ENCODE assay signal across 23 mouse cellular contexts in genomic region chr1:106362841-106363604, GRCm38 (mm10).
DNase-seq lines count a peak whose midpoint lies in the region; ATAC-seq and TF ChIP-seq lines count a peak whose summit lies in the region.
"Had no signal": no experiment of that assay in that cellular context is flagged by ENCODE, and none has a peak within 500 bp of the region (broad histone marks: within the 10 kb centered on the region; RNA-seq: fewer than 3 reads in every experiment).

No protein-coding gene starts in this region.

- DNase-seq in kidney, adult 11 months, result peak; percentile 30
- no peak for DNase-seq in kidney, postnatal 4 days
- peak; percentile 47 for DNase-seq in midbrain, embryonic 11.5 days (ENCODE audit: low spot score, missing footprints)
- DNase-seq in midbrain, postnatal 0 days (ENCODE audit: low spot score), result no peak
- DNase-seq in spleen, postnatal 10 days (ENCODE audit: low spot score in 2 of 2), result no peak
- no peak for DNase-seq in urinary bladder, postnatal 14 days (ENCODE audit: low spot score)
- DNase-seq: adrenal gland, adult 8-10 months; cerebellum, adult 9-10 months; gastrocnemius, postnatal 14 days; heart, postnatal 36 days; right cerebral cortex, postnatal 14 days; thymus, adult 2 months had no signal

- no peak overlapping the region for H3K4me2 ChIP-seq in midbrain, embryonic 11.5 days
- H3K4me2 ChIP-seq in midbrain, postnatal 0 days (ENCODE audit: low read depth, low read length, poor library complexity, severe bottlenecking), result no peak overlapping the region
- H3K4me2 ChIP-seq in kidney, embryonic 15.5 days, result no peak overlapping the region
- H3K4me2 ChIP-seq: forebrain, embryonic 13.5 days; heart, embryonic 12.5 days; hindbrain, embryonic 15.5 days; liver, embryonic 11.5 days; midbrain, embryonic 15.5 days; neural tube, embryonic 15.5 days; stomach, embryonic 15.5 days had no signal

- H3K27me3 ChIP-seq in midbrain, embryonic 11.5 days (ENCODE audit: control insufficient read depth, insufficient read depth, low read length), result no peaks in the 10 kb centered on the region
- H3K27me3 ChIP-seq in midbrain, postnatal 0 days (ENCODE audit: insufficient read depth, low read length), result no peaks in the 10 kb centered on the region
- no peaks in the 10 kb centered on the region for H3K27me3 ChIP-seq in kidney, embryonic 15.5 days
- H3K27me3 ChIP-seq: forebrain, embryonic 13.5 days; heart, embryonic 12.5 days; hindbrain, embryonic 15.5 days; megakaryocyte, embryonic 14.5 days; midbrain, embryonic 15.5 days; neural tube, embryonic 15.5 days; Patski; stomach, embryonic 15.5 days had no signal

- H3K27ac ChIP-seq in midbrain, embryonic 11.5 days (ENCODE audit: low read depth, low read length), result no peak overlapping the region
- H3K27ac ChIP-seq in midbrain, postnatal 0 days (ENCODE audit: low read depth, low read length), result no peak overlapping the region
- H3K27ac ChIP-seq in kidney, embryonic 15.5 days, result no peak overlapping the region
- H3K27ac ChIP-seq: forebrain, embryonic 13.5 days; hindbrain, embryonic 15.5 days; midbrain, embryonic 15.5 days; neural tube, embryonic 15.5 days; stomach, embryonic 15.5 days had no signal

- H3K9me3 ChIP-seq in midbrain, embryonic 11.5 days (ENCODE audit: control insufficient read depth, low read length), result no peaks in the 10 kb centered on the region
- H3K9me3 ChIP-seq in midbrain, postnatal 0 days (ENCODE audit: low read length), result no peaks in the 10 kb centered on the region
- no peaks in the 10 kb centered on the region for H3K9me3 ChIP-seq in kidney, embryonic 15.5 days (replicated peaks)
- H3K9me3 ChIP-seq: forebrain, embryonic 13.5 days; heart, embryonic 12.5 days; hindbrain, embryonic 15.5 days; megakaryocyte, embryonic 14.5 days; midbrain, embryonic 15.5 days; neural tube, embryonic 15.5 days; stomach, embryonic 15.5 days had no signal

- no peak overlapping the region for H3K4me3 ChIP-seq in midbrain, embryonic 11.5 days (ENCODE audit: low read depth, low read length)
- H3K4me3 ChIP-seq in midbrain, postnatal 0 days (ENCODE audit: low read depth, low read length), result no peak overlapping the region
- no peak overlapping the region for H3K4me3 ChIP-seq in kidney, embryonic 15.5 days (replicated peaks)
- H3K4me3 ChIP-seq: forebrain, embryonic 13.5 days; heart, embryonic 12.5 days; hindbrain, embryonic 15.5 days; megakaryocyte, embryonic 14.5 days; midbrain, embryonic 15.5 days; neural tube, embryonic 15.5 days; stomach, embryonic 15.5 days had no signal

- H3K9ac ChIP-seq in midbrain, embryonic 11.5 days (ENCODE audit: low read length), result no peak overlapping the region
- no peak overlapping the region for H3K9ac ChIP-seq in midbrain, postnatal 0 days (replicated peaks; ENCODE audit: low read length, poor library complexity, severe bottlenecking)
- H3K9ac ChIP-seq in kidney, embryonic 15.5 days, result no peak overlapping the region
- H3K9ac ChIP-seq: forebrain, embryonic 13.5 days; heart, embryonic 12.5 days; hindbrain, embryonic 15.5 days; midbrain, embryonic 15.5 days; neural tube, embryonic 15.5 days; stomach, embryonic 15.5 days had no signal

- H3K36me3 ChIP-seq in midbrain, embryonic 11.5 days (ENCODE audit: control insufficient read depth, insufficient read depth, low read length), result no peaks in the 10 kb centered on the region
- no peaks in the 10 kb centered on the region; the same call in 1 of the 2 replicates for H3K36me3 ChIP-seq in midbrain, postnatal 0 days (ENCODE audit: insufficient read depth, low read length)
- peaks cover 5% of the 10 kb centered on the region; the same call in 1 of the 2 replicates for H3K36me3 ChIP-seq in kidney, embryonic 15.5 days
- H3K36me3 ChIP-seq: midbrain, embryonic 15.5 days; stomach, embryonic 15.5 days had no signal

- no peak for TF ChIP-seq CTCF in midbrain, postnatal 0 days (IDR thresholded peaks at IDR 0.05)

- 96% methylated on average over 3 of the region's 3 CpGs for WGBS in midbrain, embryonic 11.5 days
- whole genome bisulfite sequencing in midbrain, postnatal 0 days, result 94% methylated on average over 3 of the region's 3 CpGs
- WGBS in kidney, embryonic 15.5 days, result 64% methylated on average over 3 of the region's 3 CpGs

- no peak for ATAC-seq in midbrain, embryonic 11.5 days (ENCODE audit: low FRiP score)
- no peak for ATAC-seq in midbrain, postnatal 0 days (ENCODE audit: low FRiP score)
- 0 out of 2 replicates have a peak, but pooled peaks have one; percentile 46 for ATAC-seq in kidney, embryonic 15.5 days (replicated peaks; ENCODE audit: low FRiP score)
- ATAC-seq: forebrain, embryonic 13.5 days; intestine, postnatal 0 days; midbrain, embryonic 15.5 days; Patski had no signal

- H3K4me1 ChIP-seq in midbrain, embryonic 11.5 days (ENCODE audit: control insufficient read depth, insufficient read depth, low read length), result no peaks in the 10 kb centered on the region
- no peaks in the 10 kb centered on the region for H3K4me1 ChIP-seq in midbrain, postnatal 0 days (ENCODE audit: insufficient read depth, low read length)
- H3K4me1 ChIP-seq in kidney, embryonic 15.5 days, result no peaks in the 10 kb centered on the region
- H3K4me1 ChIP-seq: forebrain, embryonic 13.5 days; heart, embryonic 12.5 days; hindbrain, embryonic 15.5 days; midbrain, embryonic 15.5 days; neural tube, embryonic 15.5 days; stomach, embryonic 15.5 days had no signal

Comparison
In these comparisons a context has a peak if more than half of its experiments do, and no peak if none do; other contexts are left out.
1. DNase-seq: peak in kidney, adult 11 months (single experiment) and midbrain, embryonic 11.5 days (single experiment); none in kidney, postnatal 4 days (0 of 2), midbrain, postnatal 0 days (single experiment), spleen, postnatal 10 days (0 of 2) and urinary bladder, postnatal 14 days (single experiment).